Mouse (Mus musculus) layer of hippocampus, postnatal 10 days (tissue): Measurements from ENCODE around the gene Gstz1. TPM values are rescaled to one million over a fixed set of nuclear protein-coding genes. Genes with fewer than 3 reads are reported as not detected.
"Not testable (repeated sequence)": the region's sequence is repeated elsewhere in the genome, so short reads cannot be mapped to it uniquely, and the experiment has no call there.

Experiments
- DNase-seq, 2 experiments: peaks; one replicate each; pipeline ENCODE4 v3.0.0; 2021; ENCODE audit warnings: low spot score in 2 of 2
- long read RNA-seq: library from polyadenylated mRNA; stranded (forward); transcript quantifications from one replicate; pipeline ENCODE4 v2.0.0, GENCODE M21; 2023
- total RNA-seq, 2 experiments: library from RNA; stranded (reverse); gene quantifications; 2 replicates each; pipeline ENCODE4 v1.2.3; 2021

Gstz1 gene
- total RNA-seq, result 10 to 100 TPM; 53.2 to 54.2 TPM
- long read RNA-seq, transcript Gstz1-201 (9 exons, 1,656 nt), result major isoform, 42 of 76 reads
- long read RNA-seq, partial matches to known transcripts, result 13 of 76 reads
- long read RNA-seq, other reads (novel, unspliced or antisense), result 19 of 76 reads

- peak; percentile 85 to 91 for DNase-seq
Measured at GRCm38 (mm10) chr12:87146966-87147365, at the start of gene Gstz1. Gene Gstz1 (plus strand): TSS chr12:87147165.

GRCm38 (mm10) chr12:87100331-87100730 lies 46.6 kb upstream of the Gstz1 start:
- DNase-seq, result no peak

- peak in 1 of 2 experiments; percentile 37 for DNase-seq
Measured at GRCm38 (mm10) chr12:87102165-87102631, 44.8 kb upstream of the Gstz1 start, which contains the start of gene Ngb. Gene Ngb (minus strand): TSS chr12:87102539.

GRCm38 (mm10) chr12:87103471-87103870 lies 43.5 kb upstream of the Gstz1 start:
- no peak for DNase-seq

- no peak for DNase-seq
Measured at GRCm38 (mm10) chr12:87104796-87105195, 42.2 kb upstream of the Gstz1 start.

GRCm38 (mm10) chr12:87107357-87107977 lies 39.5 kb upstream of the Gstz1 start:
- DNase-seq, result no peak

GRCm38 (mm10) chr12:87121918-87122589 lies 24.9 kb upstream of the Gstz1 start:
- DNase-seq, result no peak

- DNase-seq, result no peak
Measured at GRCm38 (mm10) chr12:87127256-87127655, 19.7 kb upstream of the Gstz1 start.

- DNase-seq, result no peak
Measured at GRCm38 (mm10) chr12:87130224-87130623, 16.7 kb upstream of the Gstz1 start.

GRCm38 (mm10) chr12:87131181-87131580 lies 15.8 kb upstream of the Gstz1 start:
- no peak for DNase-seq

GRCm38 (mm10) chr12:87131619-87132018 lies 15.3 kb upstream of the Gstz1 start:
- DNase-seq, result peak; percentile 26 to 49

GRCm38 (mm10) chr12:87132210-87132609 lies 14.8 kb upstream of the Gstz1 start:
- no peak for DNase-seq

GRCm38 (mm10) chr12:87132784-87133183 lies 14.2 kb upstream of the Gstz1 start:
- no peak for DNase-seq

- DNase-seq, result no peak
Measured at GRCm38 (mm10) chr12:87137439-87138341, 9.3 kb upstream of the Gstz1 start.

GRCm38 (mm10) chr12:87138342-87138701 lies 8.6 kb upstream of the Gstz1 start:
- DNase-seq, result no peak

- DNase-seq, result no peak
Measured at GRCm38 (mm10) chr12:87138768-87139167, 8.2 kb upstream of the Gstz1 start.

- DNase-seq, result no peak
Measured at GRCm38 (mm10) chr12:87142156-87142555, 4.8 kb upstream of the Gstz1 start.

- DNase-seq, result peak; percentile 90 to 92
Measured at GRCm38 (mm10) chr12:87147395-87148089, 577 bp downstream of the Gstz1 start, which contains the start of gene Pomt2. Gene Pomt2 (minus strand): TSS chr12:87147968.

- DNase-seq, result no peak
Measured at GRCm38 (mm10) chr12:87148136-87148535, 1.2 kb downstream of the Gstz1 start.

GRCm38 (mm10) chr12:87149471-87149870 lies 2.5 kb downstream of the Gstz1 start:
- DNase-seq, result no peak

- not testable (repeated sequence) for DNase-seq
Measured at GRCm38 (mm10) chr12:87154448-87154847, 7.5 kb downstream of the Gstz1 start.
